Mouse (Mus musculus) kidney, adult 2 months (tissue): ENCODE measurements around the gene 1700067P10Rik. TPM values are rescaled to one million over a fixed set of nuclear protein-coding genes. Genes with fewer than 3 reads are reported as not detected.

Experiments used
- DNase-seq: peaks from one replicate; pipeline ENCODE4 v3.0.0; 2021
- H3K27ac ChIP-seq: fragments of 200-500 bp; 2 replicates; pipeline ENCODE4 v1.5.1; 2012; ENCODE audit warnings: low read depth, low read length, control low read depth, inconsistent platforms; ENCODE audit not compliant: insufficient read depth
- H3K27me3 ChIP-seq: fragments of 200-500 bp; replicated peaks from 2 replicates; pipeline ENCODE4 v1.6.1; 2012; ENCODE audit warnings: mild to moderate bottlenecking, moderate library complexity, low read length, inconsistent platforms; ENCODE audit not compliant: control insufficient read depth, insufficient read depth
- H3K36me3 ChIP-seq: fragments of 200-500 bp; 2 replicates; pipeline ENCODE4 v1.6.1; 2012; ENCODE audit warnings: mild to moderate bottlenecking, moderate library complexity, low read length, inconsistent platforms; ENCODE audit not compliant: control insufficient read depth, insufficient read depth
- H3K4me1 ChIP-seq: fragments of 200-500 bp; 2 replicates; pipeline ENCODE4 v1.6.1; 2011; ENCODE audit warnings: low read length; ENCODE audit not compliant: control insufficient read depth, insufficient read depth
- H3K4me3 ChIP-seq: fragments of 200-500 bp; 2 replicates; pipeline ENCODE4 v1.5.1; 2011; ENCODE audit warnings: mild to moderate bottlenecking, low read depth, low read length, control low read depth; ENCODE audit not compliant: insufficient read depth
- CTCF ChIP-seq: fragments of 200-500 bp; conservative IDR thresholded peaks from 2 replicates; pipeline ENCODE4 v1.5.1; 2011; ENCODE audit warnings: low read depth, mild to moderate bottlenecking, control low read depth, low read length, moderate library complexity, mixed read lengths; ENCODE audit not compliant: insufficient read depth, insufficient read length
- POLR2A ChIP-seq: fragments of 200-500 bp; IDR thresholded peaks from one replicate; pipeline ENCODE4 v1.6.1; 2011; ENCODE audit warnings: low read depth, low read length, control low read depth
- WGBS: fragments of 180-500 bp; shearing (Covaris S2); methylation state at CpG from one replicate; pipeline ENCODE4 v1.1.7; 2018; 5-methylcytosine and 5-hydroxymethylcytosine counted together
- polyA plus RNA-seq: library from polyadenylated mRNA; depleted of rRNA; stranded (reverse); fragments of >200 nt; gene quantifications from 2 replicates; pipeline ENCODE4 v1.2.3, GENCODE M21; 2012; rRNA removed

Gene 1700067P10Rik
- polyA plus RNA-seq, 1 experiment, result not detected

- Histone ChIP-seq H3K36me3 (no peaks in the 10 kb centered on the region), H3K4me1 (no peaks in the 10 kb centered on the region), H3K27me3 (no peaks in the 10 kb centered on the region), H3K27ac (no peak overlapping the region), H3K4me3 (no peak overlapping the region)
- TF ChIP-seq POLR2A (no peak), CTCF (no peak)
- 63% methylated on average over 6 of the region's 6 CpGs for WGBS
- DNase-seq, result no peak
Observed at GRCm38 (mm10) chr17:48107862-48108261, 18.7 kb downstream of the 1700067P10Rik start.

DNA sequence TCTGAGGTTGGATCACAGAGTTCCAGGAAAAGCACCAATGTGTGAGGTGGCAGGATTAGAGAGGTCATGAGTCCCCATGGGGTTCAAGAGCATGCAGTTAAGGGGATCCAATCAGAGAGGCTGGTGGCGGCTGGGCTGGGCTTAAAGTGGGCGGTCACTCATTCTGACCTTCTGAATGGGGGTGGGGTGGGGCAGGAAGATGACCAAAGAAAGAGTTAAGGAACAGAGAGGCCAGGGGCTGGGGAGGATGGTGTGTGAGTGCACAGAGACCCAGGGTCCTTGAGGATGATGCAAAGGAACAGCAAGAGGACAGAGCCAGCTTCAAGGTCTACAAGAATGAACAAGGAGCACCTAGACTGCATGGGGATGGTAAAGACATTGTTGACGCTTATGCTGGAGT lies 19.4 kb downstream of the 1700067P10Rik start:
- Histone ChIP-seq H3K4me1 (no peaks in the 10 kb centered on the region), H3K4me3 (no peak overlapping the region), H3K36me3 (no peaks in the 10 kb centered on the region), H3K27me3 (no peaks in the 10 kb centered on the region), H3K27ac (no peak overlapping the region)
- TF ChIP-seq CTCF (no peak), POLR2A (no peak)
- WGBS, result 86% methylated on average over 3 of the region's 3 CpGs
- no peak for DNase-seq

GRCm38 (mm10) chr17:48110547-48111287 lies 21.6 kb downstream of the 1700067P10Rik start:
- Histone ChIP-seq H3K36me3 (no peaks in the 10 kb centered on the region), H3K4me3 (no peak overlapping the region), H3K27me3 (no peaks in the 10 kb centered on the region), H3K4me1 (no peaks in the 10 kb centered on the region), H3K27ac (no peak overlapping the region)
- DNase-seq, result peak; percentile 14
- TF ChIP-seq POLR2A (no peak), CTCF (peak; percentile 52)
- WGBS, result 54% methylated on average over 8 of the region's 8 CpGs

DNA sequence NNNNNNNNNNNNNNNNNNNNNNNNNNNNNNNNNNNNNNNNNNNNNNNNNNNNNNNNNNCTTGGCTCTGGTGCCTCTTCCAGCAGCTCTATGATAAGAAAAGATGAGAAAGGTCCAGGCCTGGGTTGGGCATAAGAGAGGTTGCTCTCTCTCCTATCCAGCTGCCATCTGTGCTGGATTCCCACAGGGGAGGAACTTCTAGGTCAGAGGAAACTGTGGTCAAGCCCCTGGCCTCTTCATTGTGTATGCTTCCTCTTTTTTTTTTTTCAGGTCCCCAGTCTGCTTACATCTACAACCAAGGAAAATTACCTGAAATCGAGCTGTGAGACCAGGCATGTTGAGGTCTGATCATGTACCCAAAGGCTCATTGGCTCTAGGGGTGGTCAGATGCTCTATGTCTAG lies 29.5 kb downstream of the 1700067P10Rik start:
- no peaks in the 10 kb centered on the region for H3K36me3 ChIP-seq
- no peak for TF ChIP-seq CTCF
- TF ChIP-seq POLR2A, result no peak
- 60% methylated on average over 1 of the region's 1 CpGs for WGBS
- DNase-seq, result no peak
- no peaks in the 10 kb centered on the region for H3K27me3 ChIP-seq
- H3K4me1 ChIP-seq, result no peaks in the 10 kb centered on the region
- no peak overlapping the region for H3K4me3 ChIP-seq
- H3K27ac ChIP-seq, result no peak overlapping the region

GRCm38 (mm10) chr17:48119656-48120055 lies 30.5 kb downstream of the 1700067P10Rik start:
- DNase-seq, result peak; percentile 71
- WGBS, result 27% methylated on average over 3 of the region's 3 CpGs
- TF ChIP-seq CTCF, result peak; percentile 85
- TF ChIP-seq POLR2A, result no peak
- Histone ChIP-seq H3K27ac (no peak overlapping the region), H3K4me1 (no peaks in the 10 kb centered on the region), H3K27me3 (no peaks in the 10 kb centered on the region), H3K4me3 (no peak overlapping the region), H3K36me3 (no peaks in the 10 kb centered on the region)

DNA sequence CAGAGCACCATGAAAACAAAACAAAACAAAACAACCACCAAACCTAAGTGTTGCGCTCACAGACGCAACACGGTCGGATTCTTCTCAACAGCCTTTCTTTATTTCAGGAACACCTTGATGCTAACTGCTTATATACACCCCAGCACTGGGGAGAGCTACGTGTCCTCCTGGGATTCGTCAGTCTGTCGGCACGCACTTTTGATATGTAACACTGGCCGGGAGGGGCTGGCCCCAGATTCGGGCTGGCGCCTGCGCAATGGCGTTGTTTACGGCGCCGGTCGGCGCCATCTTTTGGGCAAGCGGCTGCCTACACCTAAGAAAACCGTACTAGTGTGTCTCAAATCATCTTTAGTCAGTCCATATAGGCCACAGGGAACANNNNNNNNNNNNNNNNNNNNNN lies 31.3 kb downstream of the 1700067P10Rik start:
- no peak for DNase-seq
- Histone ChIP-seq H3K27ac (no peak overlapping the region), H3K4me3 (no peak overlapping the region), H3K36me3 (no peaks in the 10 kb centered on the region), H3K27me3 (no peaks in the 10 kb centered on the region), H3K4me1 (no peaks in the 10 kb centered on the region)
- 91% methylated on average over 20 of the region's 20 CpGs for WGBS
- TF ChIP-seq CTCF (no peak), POLR2A (no peak)

- H3K36me3 ChIP-seq, result no peaks in the 10 kb centered on the region
- no peak for DNase-seq
- TF ChIP-seq POLR2A, result no peak
- no peak for TF ChIP-seq CTCF
- H3K4me3 ChIP-seq, result no peak overlapping the region
- no peaks in the 10 kb centered on the region for H3K27me3 ChIP-seq
- no peaks in the 10 kb centered on the region for H3K4me1 ChIP-seq
- H3K27ac ChIP-seq, result no peak overlapping the region
- WGBS, result 88% methylated on average over 2 of the region's 2 CpGs
Observed at GRCm38 (mm10) chr17:48132810-48133209, 43.7 kb downstream of the 1700067P10Rik start.

Other genes starting within 250 kb of the 1700067P10Rik start
- 23.5 and 27.4 TPM in 2 replicates for gene Foxp4, start 164.7 kb upstream of the 1700067P10Rik start, polyA plus RNA-seq
- not detected in 2 replicates for gene 1700122O11Rik, start 51.0 kb upstream of the 1700067P10Rik start, polyA plus RNA-seq
- gene 9830107B12Rik, start 56.9 kb downstream of the 1700067P10Rik start, polyA plus RNA-seq, result not detected in 2 replicates
- 0.15 and 0.27 TPM in 2 replicates for gene A530064D06Rik, start 78.0 kb downstream of the 1700067P10Rik start, polyA plus RNA-seq
- gene Trem1, start 143.4 kb downstream of the 1700067P10Rik start, polyA plus RNA-seq, result 0.03 TPM in 2 replicates
- gene Trem3, start 158.5 kb downstream of the 1700067P10Rik start, polyA plus RNA-seq, result 0.11 and 0.19 TPM in 2 replicates
- gene Treml4, start 175.0 kb downstream of the 1700067P10Rik start, polyA plus RNA-seq, result 0.91 and 0.92 TPM in 2 replicates
- gene Treml2, start 210.2 kb downstream of the 1700067P10Rik start, polyA plus RNA-seq, result 0.07 and 3.1 TPM in 2 replicates
- gene B430306N03Rik, start 226.8 kb downstream of the 1700067P10Rik start, polyA plus RNA-seq, result 0.08 and 0.45 TPM in 2 replicates